Mouse (Mus musculus): ENCODE measurements around the gene Rpl10a. TPM values are rescaled to one million over a fixed set of nuclear protein-coding genes. Genes with fewer than 3 reads are reported as not detected.
A peak's percentile ranks its signal among the peaks of the same experiment; 100 is the strongest.

Rpl10a gene
- total and polyA plus RNA-seq, 3 experiments = 2,044 to 2,803 TPM; not detected in 1

DNA sequence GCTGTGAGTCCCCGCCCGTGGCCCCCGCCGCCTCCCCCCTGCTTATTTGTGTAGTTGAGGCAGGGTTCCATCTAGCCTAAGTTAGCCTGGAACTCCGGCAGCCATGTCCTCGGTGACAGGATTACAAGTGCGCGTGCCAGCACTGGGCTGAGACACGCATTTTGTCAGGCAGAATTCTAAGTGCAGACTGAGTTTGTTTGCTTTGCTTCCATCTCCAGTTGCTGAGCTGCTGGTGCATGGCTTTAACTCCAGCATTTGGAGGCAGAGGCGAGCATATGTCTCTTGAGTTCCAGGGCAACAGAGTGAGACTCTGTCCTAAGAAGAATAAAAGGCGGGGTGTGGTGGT is 14.4 kb upstream of the Rpl10a start:
- peak; percentile 75 for DNase-seq (ENCODE audit: low read depth, low spot score)
- Histone ChIP-seq H3K9me3 (replicated peaks; ENCODE audit: insufficient read depth, low read length) (no peaks in the 10 kb centered on the region), H3K4me3 (ENCODE audit: control insufficient read depth in 1 of 2, insufficient read depth in 1 of 2, low read depth in 2 of 2, low read length in 2 of 2) (peak overlapping the region; percentile 94 to 97), H3K9ac (ENCODE audit: control insufficient read depth, low read depth, low read length, poor library complexity, severe bottlenecking) (peak overlapping the region; percentile 99), H3K79me2 (ENCODE audit: control insufficient read depth, insufficient read depth, low read length, poor library complexity) (peaks cover 17% of the 10 kb centered on the region), H3K27ac (ENCODE audit: control insufficient read depth, low read depth, low read length) (peak overlapping the region; percentile 76), H3K36me3 (ENCODE audit: control insufficient read depth in 1 of 2, insufficient read depth in 2 of 2, low read length in 2 of 2) (peaks cover 4 to 21% of the 10 kb centered on the region in 2 experiments; a peak in 3 of 4 replicates), H3K4me1 (ENCODE audit: control insufficient read depth in 1 of 2, insufficient read depth in 2 of 2, low read length in 2 of 2) (peaks cover 8 to 23% of the 10 kb centered on the region in 2 experiments; a peak in 3 of 4 replicates), H3K27me3 (ENCODE audit: control insufficient read depth in 1 of 2, insufficient read depth in 2 of 2, low read length in 2 of 2) (no peaks in the 10 kb centered on the region)
- TF ChIP-seq ZC3H11A (IDR thresholded peaks at IDR 0.05; ENCODE audit: low read depth, low read length) = no peak
- TF ChIP-seq TAL1 (IDR thresholded peaks at IDR 0.05; ENCODE audit: low read length) = no peak
- TF ChIP-seq E2F4 (IDR thresholded peaks at IDR 0.05; ENCODE audit: borderline replicate concordance, low read depth, low read length) = no peak
- 0 out of 2 replicates have a peak, but pooled peaks have one; percentile 36 for TF ChIP-seq TBP (IDR thresholded peaks at IDR 0.05; ENCODE audit: low read depth, low read length)
- peak; percentile 79 for TF ChIP-seq MXI1 (IDR thresholded peaks at IDR 0.05; ENCODE audit: low read depth, low read length)
- TF ChIP-seq UBTF (IDR thresholded peaks at IDR 0.05; ENCODE audit: borderline replicate concordance, insufficient read depth, low read depth, low read length) = no peak
- 0 out of 2 replicates have a peak, but pooled peaks have one; percentile 53 for TF ChIP-seq MYC (IDR thresholded peaks at IDR 0.05; ENCODE audit: low read depth, low read length)
- TF ChIP-seq POLR2A (IDR thresholded peaks at IDR 0.05; ENCODE audit: control insufficient read depth in 1 of 2, insufficient read depth in 1 of 2, low read depth in 1 of 2, low read length in 2 of 2, poor library complexity in 1 of 2) = peak in 1 of 2 experiments; percentile 1; a peak in 1 of 4 replicates
- TF ChIP-seq SMC3 (IDR thresholded peaks at IDR 0.05; ENCODE audit: low read depth, low read length) = no peak
- no peak for TF ChIP-seq ETS1 (IDR thresholded peaks at IDR 0.05; ENCODE audit: low read depth, low read length)
- no peak for TF ChIP-seq MYB (IDR thresholded peaks at IDR 0.05; ENCODE audit: low read depth, low read length)
- TF ChIP-seq EP300 (IDR thresholded peaks at IDR 0.05; ENCODE audit: low read depth in 1 of 2, low read length in 2 of 2) = no peak
- TF ChIP-seq SIN3A (IDR thresholded peaks at IDR 0.05; ENCODE audit: low read length) = peak; percentile 46; the same call in 1 of the 2 replicates
- no peak for TF ChIP-seq CTCF (IDR thresholded peaks at IDR 0.05 in 2 of 3, conservative IDR thresholded peaks at IDR 0.05 in 1 of 3; ENCODE audit: control insufficient read depth in 1 of 3, insufficient read depth in 1 of 3, low read depth in 2 of 3, low read length in 3 of 3, poor library complexity in 1 of 3, severe bottlenecking in 1 of 3)
- no peak for TF ChIP-seq RAD21 (IDR thresholded peaks at IDR 0.05; ENCODE audit: low read depth, low read length)
- no peak for TF ChIP-seq GABPA (IDR thresholded peaks at IDR 0.05; ENCODE audit: low read depth, low read length)
- TF ChIP-seq TCF12 (IDR thresholded peaks at IDR 0.05; ENCODE audit: low read depth, low read length) = no peak
- no peak for TF ChIP-seq NELFE (IDR thresholded peaks at IDR 0.05; ENCODE audit: low read depth, low read length)
- no peak for TF ChIP-seq ZMIZ1 (IDR thresholded peaks at IDR 0.05; ENCODE audit: low read depth, low read length)
- TF ChIP-seq ELF1 (IDR thresholded peaks at IDR 0.05; ENCODE audit: low read depth, low read length) = no peak
- no peak for TF ChIP-seq POLR2AphosphoS2 (IDR thresholded peaks at IDR 0.05; ENCODE audit: low read length)
- no peak for TF ChIP-seq HCFC1 (IDR thresholded peaks at IDR 0.05; ENCODE audit: low read depth, low read length)
- no peak for TF ChIP-seq POLR2AphosphoS5 (IDR thresholded peaks at IDR 0.05; ENCODE audit: borderline replicate concordance, low read depth, low read length)
